Mouse (Mus musculus) central nervous system, embryonic 18 days (tissue): ENCODE data around the gene Nlrp1a. TPM values are rescaled to one million over a fixed set of nuclear protein-coding genes. Genes with fewer than 3 reads are reported as not detected.

ENCODE experiments used
- polyA plus RNA-seq: library from polyadenylated mRNA; depleted of rRNA; stranded (reverse); fragments of >200 nt; gene quantifications from 2 replicates; pipeline ENCODE4 v1.2.3, GENCODE M21; 2012; rRNA removed

Nlrp1a gene
- polyA plus RNA-seq = not detected in 2 replicates

GRCm38 (mm10) chr11:71144661-71145060, at the start of gene Nlrp1a:
Gene Nlrp1a, minus strand, starts transcription at chr11:71144704.

Other genes starting within 250 kb of the Nlrp1a start
- gene Nup88, start 174.7 kb downstream of the Nlrp1a start, polyA plus RNA-seq = 109 and 115 TPM in 2 replicates
- 66.1 and 68.0 TPM in 2 replicates for gene Rpain, start 174.5 kb downstream of the Nlrp1a start, polyA plus RNA-seq
- 125 and 130 TPM in 2 replicates for gene C1qbp, start 161.7 kb downstream of the Nlrp1a start, polyA plus RNA-seq
- gene Dhx33, start 140.3 kb downstream of the Nlrp1a start, polyA plus RNA-seq = 27.3 and 27.5 TPM in 2 replicates
- 14.5 and 16.8 TPM in 2 replicates for gene Mis12, start 125.1 kb downstream of the Nlrp1a start, polyA plus RNA-seq
- gene Derl2, start 124.9 kb downstream of the Nlrp1a start, polyA plus RNA-seq = 25.5 and 26.9 TPM in 2 replicates
- 557 and 569 TPM in 2 replicates for gene 6330403K07Rik, start 111.2 kb downstream of the Nlrp1a start, polyA plus RNA-seq
- 0.04 and 0.05 TPM in 2 replicates for gene Nlrp1b, start 86.0 kb upstream of the Nlrp1a start, polyA plus RNA-seq